Mouse (Mus musculus): ENCODE measurements around the gene Rp9. TPM values are rescaled to one million over a fixed set of nuclear protein-coding genes. Genes with fewer than 3 reads are reported as not detected.

The Rp9 gene
- polyA plus RNA-seq, 1 experiment, result 52.0 TPM

GRCm38 (mm10) chr9:22502972-22503371, 33.4 kb upstream of the Rp9 start:
- Histone ChIP-seq H3K4me3 (no peak overlapping the region), H3ac (ENCODE audit: control insufficient read depth, insufficient read length) (no peak overlapping the region), H3K36me3 (ENCODE audit: control insufficient read depth, insufficient read depth) (no peaks in the 10 kb centered on the region), H3K79me2 (ENCODE audit: control insufficient read depth, insufficient read depth) (no peaks in the 10 kb centered on the region), H3K27me3 (ENCODE audit: control insufficient read depth, insufficient read depth, insufficient read length) (no peaks in the 10 kb centered on the region), H3K4me2 (ENCODE audit: low read depth) (no peak overlapping the region)
- no peak for TF ChIP-seq TCF12 (IDR thresholded peaks at IDR 0.05; ENCODE audit: insufficient read depth, poor library complexity, severe bottlenecking)
- no peak for TF ChIP-seq MYOD1 (IDR thresholded peaks at IDR 0.05; ENCODE audit: control insufficient read depth in 1 of 3, insufficient read length in 2 of 3, low read depth in 2 of 3)
- no peak for TF ChIP-seq CEBPB (IDR thresholded peaks at IDR 0.05; ENCODE audit: insufficient read depth, poor library complexity, severe bottlenecking)
- TF ChIP-seq E2F4 (IDR thresholded peaks at IDR 0.05; ENCODE audit: insufficient read depth), result no peak
- no peak for TF ChIP-seq POLR2A (IDR thresholded peaks at IDR 0.05; ENCODE audit: insufficient read length, low read depth)
- no peak for TF ChIP-seq MYOG (IDR thresholded peaks at IDR 0.05; ENCODE audit: control insufficient read depth in 1 of 3, insufficient read depth in 1 of 3, insufficient read length in 2 of 3, low read depth in 2 of 3)
- TF ChIP-seq REST (IDR thresholded peaks at IDR 0.05; ENCODE audit: insufficient read depth, insufficient read length), result no peak
- no peak for TF ChIP-seq SRF (IDR thresholded peaks at IDR 0.05; ENCODE audit: control insufficient read depth, insufficient read length, low read depth)
- TF ChIP-seq MAX (IDR thresholded peaks at IDR 0.05; ENCODE audit: low read depth), result no peak
- no peak for TF ChIP-seq USF1 (IDR thresholded peaks at IDR 0.05; ENCODE audit: low read depth)
- no peak for TF ChIP-seq POLR2AphosphoS2 (IDR thresholded peaks at IDR 0.05; ENCODE audit: insufficient read length, low read depth)
- TF ChIP-seq TCF3 (IDR thresholded peaks at IDR 0.05; ENCODE audit: insufficient read length, low read depth), result no peak

GRCm38 (mm10) chr9:22497021-22497767, 27.7 kb upstream of the Rp9 start:
- no peak overlapping the region for H3K4me2 ChIP-seq (ENCODE audit: low read depth)
- no peaks in the 10 kb centered on the region for H3K79me2 ChIP-seq (ENCODE audit: control insufficient read depth, insufficient read depth)
- no peak overlapping the region for H3K4me3 ChIP-seq
- no peaks in the 10 kb centered on the region for H3K36me3 ChIP-seq (ENCODE audit: control insufficient read depth, insufficient read depth)
- no peaks in the 10 kb centered on the region for H3K27me3 ChIP-seq (ENCODE audit: control insufficient read depth, insufficient read depth, insufficient read length)
- TF ChIP-seq E2F4 (IDR thresholded peaks at IDR 0.05; ENCODE audit: insufficient read depth) (no peak), TCF3 (IDR thresholded peaks at IDR 0.05; ENCODE audit: insufficient read length, low read depth) (no peak), REST (IDR thresholded peaks at IDR 0.05; ENCODE audit: insufficient read depth, insufficient read length) (no peak), CEBPB (IDR thresholded peaks at IDR 0.05; ENCODE audit: insufficient read depth, poor library complexity, severe bottlenecking) (no peak), POLR2A (IDR thresholded peaks at IDR 0.05; ENCODE audit: insufficient read length, low read depth) (no peak), POLR2AphosphoS2 (IDR thresholded peaks at IDR 0.05; ENCODE audit: insufficient read length, low read depth) (no peak), MAX (IDR thresholded peaks at IDR 0.05; ENCODE audit: low read depth) (no peak), MYOD1 (IDR thresholded peaks at IDR 0.05; ENCODE audit: control insufficient read depth in 1 of 3, insufficient read length in 2 of 3, low read depth in 2 of 3) (no peak), USF1 (IDR thresholded peaks at IDR 0.05; ENCODE audit: low read depth) (no peak)
- H3ac ChIP-seq (ENCODE audit: control insufficient read depth, insufficient read length), result no peak overlapping the region

DNA sequence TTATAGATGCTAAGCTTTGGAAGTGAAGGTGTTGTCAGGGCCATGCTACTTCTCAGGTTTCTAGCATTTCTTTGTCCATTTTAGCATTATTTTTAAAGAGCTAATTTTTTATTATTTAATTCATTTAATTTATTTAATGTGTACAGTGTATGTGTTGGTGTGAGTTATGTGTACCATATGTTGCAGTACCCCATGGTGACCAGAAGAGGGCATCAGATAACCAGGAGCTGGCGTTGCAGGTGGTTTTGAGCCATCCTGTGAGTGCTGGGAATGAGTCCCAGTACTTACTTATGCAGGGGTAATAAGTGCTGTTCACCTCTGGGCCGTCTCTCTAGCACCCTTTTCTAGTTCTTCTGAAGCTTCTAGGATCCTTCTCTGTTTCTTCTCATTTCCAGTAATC, 25.6 kb upstream of the Rp9 start:
- Histone ChIP-seq H3K4me3 (no peak overlapping the region), H3ac (ENCODE audit: control insufficient read depth, insufficient read length) (no peak overlapping the region)

DNA sequence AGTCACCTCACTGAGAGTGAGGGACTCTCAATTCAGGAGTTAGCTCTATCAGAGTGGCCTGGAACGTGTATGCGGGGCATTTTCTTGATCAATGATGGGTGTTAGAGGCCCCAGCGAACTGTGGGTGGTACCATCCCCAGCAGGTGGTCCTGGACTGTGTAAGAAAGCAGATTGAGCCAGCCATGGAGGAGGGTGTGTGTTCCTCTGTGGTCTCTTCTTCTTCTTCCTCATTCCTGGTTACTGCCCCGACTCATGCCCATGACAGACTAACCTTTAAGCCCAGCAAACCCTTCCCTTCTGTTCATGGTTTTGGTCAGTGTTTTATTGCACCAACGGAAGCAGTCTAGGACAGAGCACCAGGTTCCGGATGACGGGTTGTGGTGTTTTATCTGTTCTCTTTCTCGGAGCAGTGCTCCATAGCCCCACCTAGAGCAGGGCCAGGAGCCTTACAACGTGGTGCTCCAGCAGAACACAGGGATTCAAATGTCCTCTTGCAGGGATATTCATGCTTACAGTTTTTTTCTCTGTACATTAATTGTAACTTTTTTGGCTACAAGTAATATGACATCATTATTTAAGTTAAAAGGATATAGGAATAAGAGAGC, 24.8 kb upstream of the Rp9 start:
- no peak overlapping the region for H3K4me2 ChIP-seq (ENCODE audit: low read depth)
- H3K27me3 ChIP-seq (ENCODE audit: control insufficient read depth, insufficient read depth, insufficient read length), result no peaks in the 10 kb centered on the region
- TF ChIP-seq MAX (IDR thresholded peaks at IDR 0.05; ENCODE audit: low read depth), result no peak
- TF ChIP-seq USF1 (IDR thresholded peaks at IDR 0.05; ENCODE audit: low read depth), result no peak
- no peaks in the 10 kb centered on the region for H3K36me3 ChIP-seq (ENCODE audit: control insufficient read depth, insufficient read depth)
- H3K79me2 ChIP-seq (ENCODE audit: control insufficient read depth, insufficient read depth), result no peaks in the 10 kb centered on the region
- no peak overlapping the region for H3ac ChIP-seq (ENCODE audit: control insufficient read depth, insufficient read length)
- no peak overlapping the region for H3K4me3 ChIP-seq

More for the DNA sequence above, 25.6 kb upstream of the Rp9 start:
- no peaks in the 10 kb centered on the region for H3K36me3 ChIP-seq (ENCODE audit: control insufficient read depth, insufficient read depth)
- H3K27me3 ChIP-seq (ENCODE audit: control insufficient read depth, insufficient read depth, insufficient read length), result no peaks in the 10 kb centered on the region
- H3K79me2 ChIP-seq (ENCODE audit: control insufficient read depth, insufficient read depth), result no peaks in the 10 kb centered on the region
- TF ChIP-seq SRF (IDR thresholded peaks at IDR 0.05; ENCODE audit: control insufficient read depth, insufficient read length, low read depth), result no peak
- TF ChIP-seq TCF3 (IDR thresholded peaks at IDR 0.05; ENCODE audit: insufficient read length, low read depth), result no peak
- TF ChIP-seq REST (IDR thresholded peaks at IDR 0.05; ENCODE audit: insufficient read depth, insufficient read length), result no peak
- no peak for TF ChIP-seq POLR2A (IDR thresholded peaks at IDR 0.05; ENCODE audit: insufficient read length, low read depth)
- no peak for TF ChIP-seq E2F4 (IDR thresholded peaks at IDR 0.05; ENCODE audit: insufficient read depth)
- TF ChIP-seq MYOD1 (IDR thresholded peaks at IDR 0.05; ENCODE audit: control insufficient read depth in 1 of 3, insufficient read length in 2 of 3, low read depth in 2 of 3), result no peak
- no peak for TF ChIP-seq MAX (IDR thresholded peaks at IDR 0.05; ENCODE audit: low read depth)
- TF ChIP-seq POLR2AphosphoS2 (IDR thresholded peaks at IDR 0.05; ENCODE audit: insufficient read length, low read depth), result no peak
- no peak for TF ChIP-seq TCF12 (IDR thresholded peaks at IDR 0.05; ENCODE audit: insufficient read depth, poor library complexity, severe bottlenecking)
- no peak for TF ChIP-seq USF1 (IDR thresholded peaks at IDR 0.05; ENCODE audit: low read depth)
- TF ChIP-seq CEBPB (IDR thresholded peaks at IDR 0.05; ENCODE audit: insufficient read depth, poor library complexity, severe bottlenecking), result no peak
- TF ChIP-seq MYOG (IDR thresholded peaks at IDR 0.05; ENCODE audit: control insufficient read depth in 1 of 3, insufficient read depth in 1 of 3, insufficient read length in 2 of 3, low read depth in 2 of 3), result no peak
- no peak overlapping the region for H3K4me2 ChIP-seq (ENCODE audit: low read depth)

- H3K4me2 ChIP-seq (ENCODE audit: low read depth), result no peak overlapping the region
- no peak for TF ChIP-seq REST (IDR thresholded peaks at IDR 0.05; ENCODE audit: insufficient read depth, insufficient read length)
- TF ChIP-seq CEBPB (IDR thresholded peaks at IDR 0.05; ENCODE audit: insufficient read depth, poor library complexity, severe bottlenecking), result no peak
- TF ChIP-seq TCF12 (IDR thresholded peaks at IDR 0.05; ENCODE audit: insufficient read depth, poor library complexity, severe bottlenecking), result no peak
- no peak for TF ChIP-seq SRF (IDR thresholded peaks at IDR 0.05; ENCODE audit: control insufficient read depth, insufficient read length, low read depth)
- no peak for TF ChIP-seq USF1 (IDR thresholded peaks at IDR 0.05; ENCODE audit: low read depth)
- TF ChIP-seq POLR2AphosphoS2 (IDR thresholded peaks at IDR 0.05; ENCODE audit: insufficient read length, low read depth), result no peak
- TF ChIP-seq MYOG (IDR thresholded peaks at IDR 0.05; ENCODE audit: control insufficient read depth in 1 of 3, insufficient read depth in 1 of 3, insufficient read length in 2 of 3, low read depth in 2 of 3), result no peak
- TF ChIP-seq MYOD1 (IDR thresholded peaks at IDR 0.05; ENCODE audit: control insufficient read depth in 1 of 3, insufficient read length in 2 of 3, low read depth in 2 of 3), result no peak
- TF ChIP-seq POLR2A (IDR thresholded peaks at IDR 0.05; ENCODE audit: insufficient read length, low read depth), result no peak
- no peak for TF ChIP-seq TCF3 (IDR thresholded peaks at IDR 0.05; ENCODE audit: insufficient read length, low read depth)
- TF ChIP-seq E2F4 (IDR thresholded peaks at IDR 0.05; ENCODE audit: insufficient read depth), result no peak
- TF ChIP-seq MAX (IDR thresholded peaks at IDR 0.05; ENCODE audit: low read depth), result no peak
- H3K79me2 ChIP-seq (ENCODE audit: control insufficient read depth, insufficient read depth), result no peaks in the 10 kb centered on the region
- H3K4me3 ChIP-seq, result no peak overlapping the region
- no peaks in the 10 kb centered on the region for H3K36me3 ChIP-seq (ENCODE audit: control insufficient read depth, insufficient read depth)
- H3ac ChIP-seq (ENCODE audit: control insufficient read depth, insufficient read length), result no peak overlapping the region
- no peaks in the 10 kb centered on the region for H3K27me3 ChIP-seq (ENCODE audit: control insufficient read depth, insufficient read depth, insufficient read length)
Measured at GRCm38 (mm10) chr9:22488963-22489362, 19.4 kb upstream of the Rp9 start.
